Mouse (Mus musculus): ENCODE measurements around the gene Tmed2. TPM values are rescaled to one million over a fixed set of nuclear protein-coding genes. Genes with fewer than 3 reads are reported as not detected.
"Not testable (repeated sequence)": the region's sequence is repeated elsewhere in the genome, so short reads cannot be mapped to it uniquely, and the experiment has no call there.

The Tmed2 gene
- polyA plus RNA-seq, 1 experiment from 2014 or later, result 561 TPM

GRCm38 (mm10) chr5:124538813-124539792 lies 1.4 kb upstream of the Tmed2 start:
- ATAC-seq (replicated peaks; ENCODE audit: low FRiP score, low read depth), result no peak

GRCm38 (mm10) chr5:124539905-124540304 lies 590 bp upstream of the Tmed2 start:
- ATAC-seq (replicated peaks; ENCODE audit: low FRiP score, low read depth), result no peak
- no peak for TF ChIP-seq CTCF (IDR thresholded peaks at IDR 0.05; ENCODE audit: low read depth)
- no peak overlapping the region for H3K27ac ChIP-seq
- H3K27me3 ChIP-seq (ENCODE audit: insufficient read depth, low read length), result no peaks in the 10 kb centered on the region
- no peak overlapping the region for H3K9ac ChIP-seq (ENCODE audit: low read depth, low read length)
- H3K9me3 ChIP-seq (replicated peaks; ENCODE audit: low read length), result no peaks in the 10 kb centered on the region
- H3K4me3 ChIP-seq (replicated peaks; ENCODE audit: low read depth, low read length), result peak overlapping the region; percentile 86; the same call in 1 of the 2 replicates
- H3K36me3 ChIP-seq (ENCODE audit: insufficient read depth, low read length), result peaks cover 9% of the 10 kb centered on the region; the same call in 1 of the 2 replicates
- no peak for DNase-seq (ENCODE audit: low spot score)
- 0 out of 2 replicates have a peak, but pooled peaks cover 8% of the 10 kb centered on the region for H3K4me1 ChIP-seq (replicated peaks; ENCODE audit: insufficient read depth, low read length)
- 67% methylated on average over 4 of the region's 4 CpGs for WGBS
- peak overlapping the region; percentile 33 for H3K4me2 ChIP-seq (ENCODE audit: low read length)

More at GRCm38 (mm10) chr5:124538813-124539792, 1.4 kb upstream of the Tmed2 start:
- DNase-seq (ENCODE audit: low spot score), result peak; percentile 67
- 0 out of 2 replicates have a peak, but pooled peaks cover 1% of the 10 kb centered on the region for H3K36me3 ChIP-seq (ENCODE audit: insufficient read depth, low read length)
- H3K27ac ChIP-seq, result no peak overlapping the region
- 0 out of 2 replicates have a peak, but pooled peaks cover 8% of the 10 kb centered on the region for H3K4me1 ChIP-seq (replicated peaks; ENCODE audit: insufficient read depth, low read length)
- TF ChIP-seq CTCF (IDR thresholded peaks at IDR 0.05; ENCODE audit: low read depth), result peak; percentile 68
- no peak overlapping the region for H3K4me2 ChIP-seq (ENCODE audit: low read length)
- 80% methylated on average over 15 of the region's 16 CpGs for WGBS
- no peaks in the 10 kb centered on the region for H3K9me3 ChIP-seq (replicated peaks; ENCODE audit: low read length)
- H3K4me3 ChIP-seq (replicated peaks; ENCODE audit: low read depth, low read length), result no peak overlapping the region
- no peak overlapping the region for H3K9ac ChIP-seq (ENCODE audit: low read depth, low read length)
- no peaks in the 10 kb centered on the region for H3K27me3 ChIP-seq (ENCODE audit: insufficient read depth, low read length)

- under 1% methylated on average over 75 of the region's 89 CpGs for WGBS
- H3K4me1 ChIP-seq (replicated peaks; ENCODE audit: insufficient read depth, low read length), result 0 out of 2 replicates have a peak, but pooled peaks cover 8% of the 10 kb centered on the region
These were observed 558 bp downstream of the Tmed2 start for GRCm38 (mm10) chr5:124540905-124541601.

GRCm38 (mm10) chr5:124541602-124541973 lies 1.1 kb downstream of the Tmed2 start:
- no peaks in the 10 kb centered on the region for H3K9me3 ChIP-seq (replicated peaks; ENCODE audit: low read length)
- no peak for ATAC-seq (replicated peaks; ENCODE audit: low FRiP score, low read depth)
- peak overlapping the region; percentile 93 for H3K9ac ChIP-seq (ENCODE audit: low read depth, low read length)
- WGBS, result 11% methylated on average over 8 of the region's 8 CpGs
- H3K4me3 ChIP-seq (replicated peaks; ENCODE audit: low read depth, low read length), result peak overlapping the region; percentile 86
- no peak for TF ChIP-seq CTCF (IDR thresholded peaks at IDR 0.05; ENCODE audit: low read depth)
- 0 out of 2 replicates have a peak, but pooled peaks cover 8% of the 10 kb centered on the region for H3K4me1 ChIP-seq (replicated peaks; ENCODE audit: insufficient read depth, low read length)
- no peaks in the 10 kb centered on the region for H3K27me3 ChIP-seq (ENCODE audit: insufficient read depth, low read length)
- H3K27ac ChIP-seq, result peak overlapping the region; percentile 94; the same call in 1 of the 2 replicates
- no peak for DNase-seq (ENCODE audit: low spot score)
- H3K36me3 ChIP-seq (ENCODE audit: insufficient read depth, low read length), result peaks cover 22% of the 10 kb centered on the region
- peak overlapping the region; percentile 66 for H3K4me2 ChIP-seq (ENCODE audit: low read length)

More at GRCm38 (mm10) chr5:124540905-124541601, 558 bp downstream of the Tmed2 start:
- no peaks in the 10 kb centered on the region for H3K27me3 ChIP-seq (ENCODE audit: insufficient read depth, low read length)
- H3K36me3 ChIP-seq (ENCODE audit: insufficient read depth, low read length), result peaks cover 16% of the 10 kb centered on the region
- H3K27ac ChIP-seq, result peak overlapping the region; percentile 94
- peak overlapping the region; percentile 66 for H3K4me2 ChIP-seq (ENCODE audit: low read length)
- peak; percentile 67 for DNase-seq (ENCODE audit: low spot score)
- H3K9me3 ChIP-seq (replicated peaks; ENCODE audit: low read length), result no peaks in the 10 kb centered on the region
- ATAC-seq (replicated peaks; ENCODE audit: low FRiP score, low read depth), result peak; percentile 73
- H3K4me3 ChIP-seq (replicated peaks; ENCODE audit: low read depth, low read length), result peak overlapping the region; percentile 86
- TF ChIP-seq CTCF (IDR thresholded peaks at IDR 0.05; ENCODE audit: low read depth), result no peak
- H3K9ac ChIP-seq (ENCODE audit: low read depth, low read length), result peak overlapping the region; percentile 93

DNA sequence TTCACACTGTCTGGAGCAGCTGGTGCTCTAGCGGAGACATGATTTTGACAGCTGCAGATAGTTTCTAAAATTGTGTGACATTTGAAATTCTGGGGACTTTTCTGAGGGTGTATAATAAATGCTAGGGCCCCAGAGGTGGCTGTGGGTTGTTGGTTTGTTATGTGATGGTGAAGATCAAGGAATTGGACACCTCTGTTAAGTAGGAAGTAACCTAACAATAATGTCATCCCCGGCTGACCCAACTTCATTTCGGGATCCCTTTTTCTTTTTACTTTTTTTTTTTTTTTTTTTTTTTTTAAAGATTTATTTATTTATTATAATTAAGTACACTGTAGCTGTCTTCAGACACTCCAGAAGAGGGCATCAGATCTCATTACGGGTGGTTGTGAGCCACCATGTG lies 10.2 kb downstream of the Tmed2 start:
- not testable (repeated sequence) for H3K4me3 ChIP-seq (replicated peaks; ENCODE audit: low read depth, low read length); H3K27me3 ChIP-seq (ENCODE audit: insufficient read depth, low read length); H3K9ac ChIP-seq (ENCODE audit: low read depth, low read length); H3K4me1 ChIP-seq (replicated peaks; ENCODE audit: insufficient read depth, low read length); H3K4me2 ChIP-seq (ENCODE audit: low read length); ATAC-seq (replicated peaks; ENCODE audit: low FRiP score, low read depth); H3K9me3 ChIP-seq (replicated peaks; ENCODE audit: low read length); H3K27ac ChIP-seq; DNase-seq (ENCODE audit: low spot score)
- H3K36me3 ChIP-seq (ENCODE audit: insufficient read depth, low read length), result peaks cover 24% of the 10 kb centered on the region
- WGBS, result 86% methylated on average over 4 of the region's 4 CpGs

Measured in kidney, postnatal 0 days (tissue).